Mouse (Mus musculus) naive thymus-derived CD4-positive, alpha-beta T cell, adult 2 months (primary cell): ENCODE results near the gene Glb1l.
"Not testable (repeated sequence)": the region's sequence is repeated elsewhere in the genome, so short reads cannot be mapped to it uniquely, and the experiment has no call there.

Experiments used
- DNase-seq: peaks from one replicate; pipeline ENCODE4 v3.0.0-alpha.2; 2011; ENCODE audit warnings: low read depth

Glb1l gene

GRCm38 (mm10) chr1:75210136-75211087, at the start of gene Glb1l, which contains the start of gene Stk16:
Gene Glb1l (minus strand): TSS chr1:75210813.
Gene Stk16 (plus strand): TSS chr1:75210838.
- DNase-seq = peak; percentile 94

- DNase-seq = peak; percentile 10
These were observed 45.0 kb upstream of the Glb1l start for GRCm38 (mm10) chr1:75255516-75256046.

- DNase-seq = no peak
These were observed 44.0 kb upstream of the Glb1l start for GRCm38 (mm10) chr1:75254625-75255013.

GRCm38 (mm10) chr1:75253849-75254624, 43.4 kb upstream of the Glb1l start:
- DNase-seq = peak; percentile 92

- DNase-seq = peak; percentile 30
These were observed 42.4 kb upstream of the Glb1l start for GRCm38 (mm10) chr1:75253029-75253428.

- peak; percentile 17 for DNase-seq
These were observed 41.7 kb upstream of the Glb1l start for GRCm38 (mm10) chr1:75252308-75252707.

GRCm38 (mm10) chr1:75251112-75251970, 40.7 kb upstream of the Glb1l start:
- DNase-seq = peak; percentile 94

- DNase-seq = no peak
These were observed 39.9 kb upstream of the Glb1l start for GRCm38 (mm10) chr1:75250498-75250897.

- DNase-seq = peak; percentile 75
These were observed 37.6 kb upstream of the Glb1l start for GRCm38 (mm10) chr1:75248041-75248772.

GRCm38 (mm10) chr1:75247071-75247930, 36.7 kb upstream of the Glb1l start:
- peak; percentile 7 for DNase-seq

GRCm38 (mm10) chr1:75244836-75245235, 34.2 kb upstream of the Glb1l start:
- DNase-seq = peak; percentile 58

GRCm38 (mm10) chr1:75244175-75244826, 33.7 kb upstream of the Glb1l start:
- DNase-seq = no peak

GRCm38 (mm10) chr1:75243411-75243810, 32.8 kb upstream of the Glb1l start:
- DNase-seq = no peak

- peak; percentile 7 for DNase-seq
These were observed 29.0 kb upstream of the Glb1l start for GRCm38 (mm10) chr1:75239591-75239990.

- peak; percentile 90 for DNase-seq
These were observed 25.8 kb upstream of the Glb1l start, which contains the start of gene Dnajb2 for GRCm38 (mm10) chr1:75236117-75237050. Gene Dnajb2 (plus strand): TSS chr1:75236406.

GRCm38 (mm10) chr1:75234606-75235005, 24.0 kb upstream of the Glb1l start:
- DNase-seq = peak; percentile 87

- not testable (repeated sequence) for DNase-seq
These were observed 21.9 kb upstream of the Glb1l start for GRCm38 (mm10) chr1:75232489-75232888.

GRCm38 (mm10) chr1:75231664-75232152, 21.1 kb upstream of the Glb1l start, which contains the start of gene A630095N17Rik:
Gene A630095N17Rik (minus strand): TSS chr1:75232102.
- no peak for DNase-seq
